Mouse (Mus musculus): Measurements from ENCODE around the gene Rnf215. TPM values are rescaled to one million over a fixed set of nuclear protein-coding genes. Genes with fewer than 3 reads are reported as not detected.
"Not testable (repeated sequence)": the region's sequence is repeated elsewhere in the genome, so short reads cannot be mapped to it uniquely, and the experiment has no call there.

The Rnf215 gene
- total RNA-seq, 2 experiments from 2014 or later: 5.8 to 8.0 TPM

DNA sequence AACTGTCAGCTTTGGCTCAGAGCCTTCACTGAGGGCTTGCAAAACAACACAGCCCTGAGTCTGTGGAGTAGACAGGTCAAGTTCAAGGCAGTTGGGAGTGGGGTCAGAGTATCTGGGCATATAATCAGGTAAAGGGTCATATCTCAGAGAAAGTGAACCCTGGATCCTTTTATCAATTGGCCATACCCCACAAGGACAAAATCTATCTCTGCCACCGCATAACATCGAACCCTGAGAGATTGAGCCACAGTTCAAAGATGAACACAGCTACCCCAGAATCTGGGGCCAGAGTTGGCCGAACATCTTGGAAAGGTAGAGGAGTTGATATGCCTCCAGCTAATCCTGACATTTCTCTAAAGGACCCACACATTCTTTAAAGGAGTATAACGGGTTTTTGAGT lies 23.0 kb upstream of the Rnf215 start:
- ATAC-seq (replicated peaks; ENCODE audit: low FRiP score, low TSS enrichment, poor library complexity, severe bottlenecking): no peak

DNA sequence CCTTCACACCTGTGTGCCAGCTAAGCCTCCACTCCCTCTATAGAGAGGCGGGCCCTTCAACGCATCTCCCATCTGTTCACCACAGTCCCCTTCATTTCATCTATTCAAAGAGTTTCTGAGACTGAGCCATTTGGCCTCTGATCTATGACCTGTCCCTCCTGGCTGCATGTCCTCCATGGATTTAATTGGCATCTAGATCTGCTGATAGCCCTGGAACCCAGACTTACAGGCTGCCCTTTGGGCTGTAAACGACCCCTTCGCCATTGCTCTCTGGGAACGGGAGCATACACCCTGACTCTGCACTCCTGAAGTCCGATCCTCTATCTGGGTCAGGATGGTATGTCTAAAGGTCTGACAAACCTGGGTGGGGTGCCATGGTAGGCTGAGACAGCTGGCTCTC lies 22.1 kb upstream of the Rnf215 start:
- ATAC-seq (replicated peaks; ENCODE audit: low FRiP score, low TSS enrichment, poor library complexity, severe bottlenecking): no peak

DNA sequence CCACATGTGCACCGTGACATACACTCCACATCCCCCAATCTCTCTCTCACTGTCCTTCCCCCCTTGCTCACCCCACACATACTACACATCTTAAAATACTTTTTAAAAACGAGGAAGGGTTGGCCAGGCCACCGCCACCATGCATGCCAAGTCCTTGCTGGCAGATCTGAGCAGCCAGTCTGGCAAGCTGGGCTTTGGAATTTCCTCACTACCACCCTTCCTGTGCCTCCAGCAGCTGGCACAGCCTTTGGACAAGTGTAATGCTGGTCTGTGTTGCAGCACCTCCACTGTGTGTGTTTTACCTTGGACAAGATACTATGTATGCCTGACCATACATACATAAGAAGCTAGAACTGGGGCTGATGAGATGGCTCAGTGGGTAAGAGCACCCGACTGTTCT lies 21.5 kb upstream of the Rnf215 start:
- no peak for ATAC-seq (replicated peaks; ENCODE audit: low FRiP score, low TSS enrichment, poor library complexity, severe bottlenecking)

DNA sequence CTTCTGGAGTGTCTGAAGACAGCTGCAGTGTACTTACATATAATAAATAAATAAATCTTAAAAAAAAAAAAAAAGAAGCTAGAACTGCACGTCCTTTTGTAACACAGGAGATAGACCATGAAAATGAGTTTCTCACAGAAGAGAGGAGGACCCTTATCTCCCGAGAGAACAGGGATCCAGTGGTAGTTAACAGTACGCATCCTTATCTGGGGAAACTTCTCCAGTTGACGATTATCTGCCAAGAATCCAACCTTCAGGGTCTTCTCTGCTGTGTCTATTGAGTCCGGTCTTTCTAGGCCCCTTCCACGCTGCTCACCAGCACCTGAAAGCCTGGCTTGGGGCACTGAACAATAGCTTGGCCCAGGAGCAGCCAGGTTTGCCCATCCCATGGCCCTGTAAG lies 21.0 kb upstream of the Rnf215 start:
- no peak for ATAC-seq (replicated peaks; ENCODE audit: low FRiP score, low TSS enrichment, poor library complexity, severe bottlenecking)

DNA sequence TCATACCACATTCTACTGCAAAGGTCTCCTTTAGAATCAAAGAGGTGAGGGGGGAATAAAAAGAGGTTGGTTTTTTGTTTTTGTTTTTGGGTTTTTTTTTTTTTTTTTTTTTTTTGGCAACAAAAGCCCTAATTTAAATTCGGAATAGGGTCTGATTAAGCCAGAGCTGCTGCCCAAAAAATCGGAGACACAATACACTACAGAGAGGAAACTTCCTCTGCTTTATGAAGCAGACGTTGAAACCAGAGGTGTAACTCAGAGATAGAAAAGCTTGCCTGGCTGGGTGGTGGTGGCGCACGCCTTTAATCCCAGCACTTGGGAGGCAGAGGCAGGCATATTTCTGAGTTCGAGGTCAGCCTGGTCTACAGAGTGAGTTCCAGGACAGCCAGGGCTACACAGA lies 20.5 kb upstream of the Rnf215 start:
- not testable (repeated sequence) for ATAC-seq (replicated peaks; ENCODE audit: low FRiP score, low TSS enrichment, poor library complexity, severe bottlenecking)

DNA sequence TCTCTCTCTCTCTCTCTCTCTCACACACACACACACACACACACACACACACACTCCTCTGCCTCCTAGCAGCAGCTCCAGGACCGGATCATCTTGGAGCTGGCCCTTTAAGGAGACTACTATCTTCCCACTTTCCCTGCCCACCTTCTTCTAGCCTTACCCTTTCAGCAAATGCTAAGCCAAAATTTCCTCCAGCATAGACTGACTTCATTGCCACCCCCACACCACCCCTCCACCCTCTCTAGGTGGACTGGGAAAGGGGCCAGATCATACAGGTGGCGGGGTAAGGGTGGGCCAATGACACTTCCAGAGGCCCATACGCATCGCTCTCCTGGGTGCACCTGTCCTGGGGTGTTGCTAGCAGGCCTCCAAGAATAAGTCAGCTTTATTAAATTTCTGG lies 19.6 kb upstream of the Rnf215 start:
- ATAC-seq (replicated peaks; ENCODE audit: low FRiP score, low TSS enrichment, poor library complexity, severe bottlenecking): no peak

DNA sequence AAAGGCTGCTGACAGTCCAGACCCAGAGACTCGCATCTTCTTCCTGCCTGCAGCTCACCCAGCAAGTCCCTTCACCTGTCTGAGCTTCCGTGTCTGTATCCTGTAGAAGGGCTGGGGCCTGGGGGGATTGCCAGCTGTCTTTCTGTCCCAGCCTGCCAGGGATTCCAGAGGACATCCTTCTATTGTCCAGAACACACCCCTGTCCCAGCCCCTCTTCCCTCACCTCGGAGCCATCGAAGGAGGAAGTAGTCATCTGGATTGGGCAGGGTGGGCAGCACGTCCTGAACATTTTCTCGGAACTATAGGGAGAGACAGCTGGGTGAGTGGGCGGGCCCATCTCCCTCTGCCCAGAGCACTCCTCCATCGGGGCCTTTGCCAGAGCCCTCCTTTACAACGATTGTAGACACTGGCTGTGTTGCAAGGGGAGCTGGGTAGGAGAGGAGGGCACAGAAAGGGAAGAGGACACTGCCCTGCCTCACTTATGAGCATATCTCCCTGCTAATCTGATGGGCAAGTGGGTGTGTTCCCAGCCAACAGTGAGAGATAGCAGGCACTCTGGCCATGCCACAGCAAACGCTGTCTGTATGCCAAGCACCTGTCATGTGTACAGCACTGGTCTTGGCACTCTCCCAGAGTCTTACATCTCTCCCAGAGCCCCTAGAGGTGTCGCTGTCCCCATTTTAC lies 18.4 kb upstream of the Rnf215 start:
- ATAC-seq (replicated peaks; ENCODE audit: low FRiP score, low TSS enrichment, poor library complexity, severe bottlenecking): peak; percentile 71

DNA sequence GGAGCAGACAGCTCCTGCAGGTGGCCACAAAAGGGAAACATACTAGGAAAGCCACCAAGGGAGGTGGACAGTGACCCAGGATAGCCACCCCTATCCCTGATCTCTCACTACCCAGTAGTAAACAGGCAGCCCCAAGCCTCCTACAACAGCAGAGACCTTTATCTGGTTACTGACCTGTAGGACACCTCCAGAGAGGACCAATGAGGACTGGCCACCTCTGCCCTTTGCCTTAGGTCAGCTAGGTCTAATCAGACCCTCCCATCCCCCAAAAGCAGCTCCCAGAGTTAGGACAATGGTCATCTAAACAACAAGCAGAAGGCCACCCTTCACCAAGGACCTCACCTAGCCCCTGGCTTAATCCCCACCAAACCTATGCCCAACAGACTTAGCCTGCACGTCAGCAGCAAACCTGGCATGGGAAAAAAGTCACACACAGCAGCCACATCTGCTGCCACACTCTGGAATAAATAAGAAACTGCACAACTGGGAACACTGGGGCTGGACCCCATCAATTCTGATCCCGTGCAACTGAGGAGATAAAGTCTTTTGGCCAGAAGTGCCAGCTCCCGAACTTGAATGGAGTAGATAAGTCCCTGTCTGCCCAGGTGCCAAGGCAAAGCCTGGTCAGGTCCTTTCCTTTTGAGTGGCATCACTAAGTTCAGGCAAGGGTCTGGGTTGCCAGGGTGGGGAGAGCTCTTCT lies 17.5 kb upstream of the Rnf215 start:
- ATAC-seq (replicated peaks; ENCODE audit: low FRiP score, low TSS enrichment, poor library complexity, severe bottlenecking): peak; percentile 36

DNA sequence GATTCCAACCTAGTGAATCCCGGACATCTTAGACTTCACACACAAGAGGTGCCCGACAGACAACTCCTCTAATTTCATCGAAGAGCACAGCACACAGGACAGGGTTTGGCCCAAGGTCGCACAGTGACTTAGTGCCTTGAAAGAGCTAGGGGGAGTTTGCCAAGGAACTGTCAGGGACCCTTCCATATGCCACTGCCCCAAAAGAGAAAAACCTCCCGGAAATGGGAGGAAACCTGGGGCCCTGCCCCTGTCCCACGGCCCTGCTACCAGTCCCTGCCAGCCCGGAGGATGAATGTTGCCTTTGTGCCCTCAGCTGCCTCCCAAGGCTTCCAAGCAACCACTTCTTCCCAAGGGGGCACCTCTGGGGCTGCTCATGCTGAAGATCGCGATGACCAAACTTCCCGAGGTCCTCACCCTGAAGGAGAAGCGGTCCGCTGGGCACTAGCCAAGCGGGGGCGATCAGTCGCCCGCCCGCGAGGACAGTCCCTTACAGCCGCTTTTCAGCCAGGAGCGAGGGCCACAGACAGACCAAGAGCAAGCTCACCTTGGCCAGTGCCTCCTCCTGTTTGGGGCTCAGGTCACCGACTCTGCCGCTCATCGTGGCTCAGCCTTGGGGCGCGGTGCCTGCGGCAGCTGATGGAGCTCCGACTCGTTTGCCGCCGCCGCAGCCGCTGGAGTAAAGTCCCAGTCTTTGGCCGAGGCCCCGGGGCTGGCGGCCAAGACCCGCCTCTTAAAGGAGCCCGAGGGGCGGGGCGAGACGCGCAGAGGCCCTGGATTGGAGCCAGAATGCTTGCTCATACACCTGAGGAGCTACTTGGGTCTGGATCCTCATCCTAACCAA lies 16.7 kb upstream of the Rnf215 start:
- ATAC-seq (replicated peaks; ENCODE audit: low FRiP score, low TSS enrichment, poor library complexity, severe bottlenecking): peak; percentile 41

DNA sequence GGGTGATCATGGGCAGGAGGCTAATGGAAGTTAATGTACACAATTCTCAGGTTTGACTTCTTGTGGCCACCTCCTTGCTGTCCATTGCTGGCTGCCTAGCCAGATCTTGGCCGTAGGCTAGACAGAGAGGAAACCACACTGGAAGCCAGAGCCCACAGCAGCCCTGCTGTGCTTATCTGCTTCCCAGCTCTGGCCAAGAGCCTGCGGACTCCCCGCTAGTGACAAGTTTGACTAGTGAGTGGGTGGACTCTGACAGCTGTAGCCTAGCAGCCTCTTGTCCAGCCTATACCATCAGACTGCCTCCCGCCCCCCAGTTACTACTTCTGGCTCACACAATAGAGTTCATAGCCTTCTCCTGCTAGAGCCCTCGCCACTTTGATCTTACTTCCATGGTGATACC lies 15.4 kb upstream of the Rnf215 start:
- no peak for ATAC-seq (replicated peaks; ENCODE audit: low FRiP score, low TSS enrichment, poor library complexity, severe bottlenecking)

DNA sequence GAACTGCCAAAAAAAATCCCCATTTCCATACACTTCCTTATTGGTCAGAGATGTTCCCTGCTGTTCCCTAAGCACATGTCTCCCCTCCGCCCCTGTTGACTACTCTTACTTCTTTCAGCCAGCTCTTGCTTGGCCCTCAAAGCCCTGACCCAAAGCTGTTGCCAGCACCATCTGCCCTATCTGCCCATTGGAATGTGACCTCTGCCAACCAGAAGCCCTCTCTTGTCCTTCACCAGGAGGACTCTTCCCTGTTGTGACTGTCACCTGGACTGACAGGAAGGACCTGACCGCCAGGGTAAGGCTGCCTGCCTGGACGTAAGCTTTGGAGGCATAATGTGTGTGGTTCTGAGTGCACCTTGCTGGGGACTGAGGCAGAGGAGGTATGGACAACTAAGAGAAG lies 13.3 kb upstream of the Rnf215 start:
- ATAC-seq (replicated peaks; ENCODE audit: low FRiP score, low TSS enrichment, poor library complexity, severe bottlenecking): no peak

DNA sequence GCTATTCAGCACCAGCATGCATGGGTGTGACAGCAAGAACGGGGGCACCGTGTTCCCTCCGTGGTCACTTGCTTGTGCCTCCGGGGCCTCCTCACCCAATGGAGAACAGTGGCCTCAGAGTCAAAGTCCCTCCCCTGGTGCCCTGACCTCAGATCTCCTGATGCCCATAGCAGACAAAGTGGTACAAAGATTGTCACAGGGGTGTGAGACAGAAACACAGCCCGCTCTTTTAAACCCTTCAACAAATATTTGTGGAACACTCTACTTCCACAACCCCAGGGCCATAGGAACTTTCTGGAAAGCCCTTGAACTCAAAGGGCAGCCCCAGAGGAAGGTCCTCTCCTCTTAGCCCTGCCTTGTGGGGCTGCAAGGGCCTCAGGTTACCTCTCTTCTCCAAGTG lies 12.8 kb upstream of the Rnf215 start:
- ATAC-seq (replicated peaks; ENCODE audit: low FRiP score, low TSS enrichment, poor library complexity, severe bottlenecking): no peak

DNA sequence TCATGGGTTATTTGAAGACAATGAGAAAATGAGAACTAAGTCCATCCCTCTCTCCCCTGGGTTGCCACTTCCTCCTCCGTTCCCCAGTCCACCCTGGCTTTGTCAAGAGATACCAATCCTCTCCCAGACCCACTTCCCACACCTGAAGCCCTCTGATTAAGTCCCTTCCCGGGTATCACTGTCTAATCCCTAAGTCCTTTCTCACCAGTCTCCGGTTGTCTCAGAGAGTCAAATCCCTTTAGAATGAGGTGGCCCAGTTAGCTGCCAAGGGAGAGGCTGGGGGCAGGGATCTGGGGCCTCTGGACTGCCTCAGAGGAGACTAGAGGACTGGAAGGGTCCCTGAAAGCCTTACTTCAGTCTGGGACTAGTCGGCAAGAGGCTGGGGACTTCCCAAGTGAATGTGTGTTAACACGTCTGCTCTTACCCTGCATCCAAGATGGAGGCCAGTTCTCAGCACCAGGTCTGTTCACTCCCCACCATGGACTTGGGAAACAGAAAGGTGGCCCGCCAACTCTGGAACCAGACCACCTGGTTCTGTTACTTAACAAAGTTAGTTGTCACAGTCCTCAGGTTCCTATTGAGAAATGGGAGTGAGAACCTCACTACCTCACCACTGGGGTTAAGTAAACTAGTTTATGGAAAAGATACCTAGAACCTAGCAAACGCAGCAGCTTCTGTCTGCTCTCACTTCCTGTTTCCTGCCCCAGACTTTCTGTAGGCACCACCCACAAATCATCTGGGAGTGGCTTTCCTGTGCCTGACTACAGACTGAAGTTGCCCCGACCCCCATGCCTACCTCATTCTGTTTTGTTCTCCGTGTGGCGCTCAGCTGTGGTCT lies 12.0 kb upstream of the Rnf215 start, which contains the start of gene Sec14l2:
Gene Sec14l2, minus strand, starts transcription at position 674 of the 838 bp plus-strand sequence.
- peak; percentile 17; the same call in 1 of the 2 replicates for ATAC-seq (replicated peaks; ENCODE audit: low FRiP score, low TSS enrichment, poor library complexity, severe bottlenecking)

DNA sequence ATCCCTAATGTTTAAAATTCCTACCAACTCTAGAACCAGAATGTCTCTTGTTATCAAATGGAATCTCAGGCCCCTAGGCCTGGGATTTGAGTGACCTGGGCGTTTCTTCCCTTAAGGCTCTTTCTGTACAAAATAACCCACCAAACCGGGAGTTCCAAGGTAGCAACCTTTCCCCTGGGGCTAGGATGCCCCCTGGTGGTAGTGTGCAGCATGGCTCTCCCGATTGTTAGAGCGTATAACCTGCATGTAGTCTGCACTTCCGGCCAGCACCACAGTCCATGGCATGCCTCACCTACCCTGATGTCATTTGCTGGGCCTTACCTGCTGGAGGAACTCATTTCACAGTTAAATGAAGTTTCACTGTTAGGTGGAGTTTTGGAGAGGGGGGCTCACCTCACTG lies 11.1 kb upstream of the Rnf215 start:
- peak; percentile 72 for ATAC-seq (replicated peaks; ENCODE audit: low FRiP score, low TSS enrichment, poor library complexity, severe bottlenecking)

DNA sequence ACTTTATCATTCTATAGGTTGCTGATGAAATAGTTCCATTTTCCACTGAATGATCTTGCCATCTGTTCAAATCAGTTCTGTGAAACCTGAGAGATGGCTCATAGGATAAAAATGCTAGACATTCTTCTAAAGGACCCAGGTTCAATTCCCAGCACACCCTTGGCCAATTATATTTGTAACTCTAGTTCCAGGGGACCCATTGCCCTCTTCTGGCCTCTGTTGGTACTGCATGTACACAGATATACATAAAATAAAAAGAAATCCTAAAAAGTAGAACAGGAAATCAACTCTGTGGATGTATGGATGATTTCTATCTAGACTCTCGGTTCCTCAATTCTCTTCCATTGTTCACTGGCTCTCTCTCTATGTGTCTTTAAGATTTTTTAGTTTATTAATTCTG lies 7.9 kb upstream of the Rnf215 start:
- ATAC-seq (replicated peaks; ENCODE audit: low FRiP score, low TSS enrichment, poor library complexity, severe bottlenecking): no peak

DNA sequence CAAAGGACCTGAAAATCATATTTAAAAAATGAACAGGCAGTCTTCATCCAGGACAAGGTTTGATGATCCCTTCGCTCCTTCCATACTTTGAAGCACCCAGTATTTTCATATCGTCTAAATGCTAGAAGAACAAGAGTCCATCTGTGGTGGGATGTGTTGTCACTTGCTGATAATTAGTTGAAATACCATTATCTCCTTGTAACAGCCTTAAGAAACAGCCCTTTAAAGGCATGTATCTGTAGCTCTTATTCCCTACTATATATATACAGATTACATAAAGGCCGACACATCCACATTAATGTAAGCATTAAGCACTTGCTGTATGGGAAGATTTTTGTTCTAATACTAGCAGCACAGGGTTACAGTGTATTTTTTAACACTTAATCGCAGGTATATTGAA lies 6.5 kb upstream of the Rnf215 start:
- peak; percentile 45 for ATAC-seq (replicated peaks; ENCODE audit: low FRiP score, low TSS enrichment, poor library complexity, severe bottlenecking)

DNA sequence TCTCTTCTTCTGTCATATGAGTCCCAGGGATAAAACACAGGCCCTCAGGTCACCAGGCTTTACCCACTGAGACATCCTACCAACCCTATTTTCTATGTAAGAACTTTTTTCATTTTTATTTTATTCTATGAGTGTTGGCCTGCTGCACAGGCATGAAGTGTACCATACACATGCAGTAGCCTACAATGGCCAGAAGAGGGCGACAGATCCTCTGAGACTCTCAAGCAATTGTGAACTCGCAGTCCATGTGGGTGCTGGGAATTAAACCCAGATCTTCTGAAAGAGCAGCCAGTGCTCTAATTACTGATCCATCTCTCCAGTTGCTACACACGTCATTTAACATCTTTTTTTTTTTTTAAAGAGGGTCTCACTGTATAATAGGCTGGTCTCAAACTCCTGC lies 1.6 kb upstream of the Rnf215 start:
- ATAC-seq (replicated peaks; ENCODE audit: low FRiP score, low TSS enrichment, poor library complexity, severe bottlenecking): no peak

DNA sequence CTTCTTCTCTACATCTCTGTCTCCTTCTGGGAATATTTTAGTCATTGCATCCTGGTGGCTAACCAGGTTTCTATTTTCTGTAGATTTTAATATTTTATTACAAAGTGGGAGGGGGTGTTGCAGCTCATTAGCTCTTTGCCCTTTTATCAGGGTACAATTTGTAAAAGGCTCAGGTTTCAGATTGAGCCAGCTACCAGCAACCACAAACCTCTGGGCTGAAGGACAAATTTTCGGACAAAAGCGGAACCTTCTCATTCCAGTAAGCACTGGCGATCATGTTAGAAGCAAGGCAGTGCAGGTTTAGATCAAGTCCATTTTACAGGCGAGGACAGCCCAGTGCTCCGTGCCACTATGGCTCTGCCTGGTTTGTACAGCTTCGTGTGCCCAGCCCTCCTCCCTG lies 602 bp upstream of the Rnf215 start:
- no peak for ATAC-seq (replicated peaks; ENCODE audit: low FRiP score, low TSS enrichment, poor library complexity, severe bottlenecking)

DNA sequence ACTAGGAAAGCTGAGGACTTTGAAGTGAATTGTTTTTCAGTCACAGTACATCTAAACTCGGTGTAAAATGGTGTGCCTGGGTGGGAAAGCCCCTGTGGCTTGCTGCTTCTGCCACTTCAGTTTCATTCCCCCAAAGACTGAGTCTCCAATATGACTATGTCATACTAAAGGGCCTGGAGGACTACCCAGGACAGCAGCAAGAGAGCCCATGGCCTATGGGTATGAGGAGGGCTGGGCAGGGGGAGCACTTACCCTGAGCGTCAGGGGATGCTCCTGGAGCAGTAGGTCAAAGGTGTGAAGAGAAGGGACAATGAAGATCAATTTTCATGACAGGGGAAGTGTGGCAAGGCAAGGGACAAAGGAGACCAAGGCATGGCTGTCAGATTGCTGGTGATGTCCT lies 4.0 kb downstream of the Rnf215 start:
- no peak for ATAC-seq (replicated peaks; ENCODE audit: low FRiP score, low TSS enrichment, poor library complexity, severe bottlenecking)

DNA sequence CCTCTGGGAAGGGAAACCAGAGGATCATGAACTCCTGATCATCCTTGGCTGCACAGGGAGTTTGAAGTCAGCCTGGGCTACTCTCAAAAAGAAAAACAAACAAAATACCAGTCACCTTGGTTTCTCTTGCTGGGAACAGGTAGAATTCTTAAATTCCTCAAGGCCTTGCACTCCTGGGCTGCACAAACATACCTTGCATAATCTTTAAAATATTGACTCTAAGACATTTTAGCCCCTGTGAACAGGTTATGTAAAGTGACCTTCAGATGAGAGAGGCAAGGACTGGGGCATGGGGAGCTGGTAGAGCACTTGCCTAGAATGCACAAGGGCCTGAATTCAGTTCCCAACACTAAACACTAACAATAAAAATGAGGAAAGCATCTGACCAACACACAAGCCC lies 6.5 kb downstream of the Rnf215 start:
- no peak for ATAC-seq (replicated peaks; ENCODE audit: low FRiP score, low TSS enrichment, poor library complexity, severe bottlenecking)

Data from megakaryocyte-erythroid progenitor cell, adult 5-6 weeks (primary cell).